ENCODE assay signal across 8 mouse cellular contexts in genomic region chr6:40434697-40435096, GRCm38 (mm10). TPM values are rescaled to one million over a fixed set of nuclear protein-coding genes. Genes with fewer than 3 reads are reported as not detected.
DNase-seq lines count a peak whose midpoint lies in the region; ATAC-seq and TF ChIP-seq lines count a peak whose summit lies in the region.

No protein-coding gene starts in this region.

- H3K36me3 ChIP-seq in kidney, postnatal 0 days (ENCODE audit: insufficient read depth, low read length) = no peaks in the 10 kb centered on the region
- H3K36me3 ChIP-seq in embryonic facial prominence, embryonic 12.5 days = no peaks in the 10 kb centered on the region
- H3K36me3 ChIP-seq in hindbrain, embryonic 16.5 days (ENCODE audit: control insufficient read depth, insufficient read depth, low read length) = no peaks in the 10 kb centered on the region
- no peaks in the 10 kb centered on the region for H3K36me3 ChIP-seq in midbrain, postnatal 0 days (ENCODE audit: insufficient read depth, low read length)

- WGBS in kidney, postnatal 0 days = 13% methylated on average over 7 of the region's 7 CpGs
- 12% methylated on average over 7 of the region's 7 CpGs for WGBS in embryonic facial prominence, embryonic 12.5 days
- 8% methylated on average over 7 of the region's 7 CpGs for WGBS in hindbrain, embryonic 16.5 days
- 5% methylated on average over 7 of the region's 7 CpGs for WGBS in midbrain, postnatal 0 days

- 0 out of 2 replicates have a peak, but pooled peaks cover 5% of the 10 kb centered on the region for H3K4me1 ChIP-seq in kidney, postnatal 0 days (replicated peaks; ENCODE audit: insufficient read depth, low read length)
- peaks cover 10% of the 10 kb centered on the region for H3K4me1 ChIP-seq in embryonic facial prominence, embryonic 12.5 days
- H3K4me1 ChIP-seq in hindbrain, embryonic 16.5 days (ENCODE audit: control insufficient read depth, insufficient read depth, low read depth, low read length) = peaks cover 22% of the 10 kb centered on the region
- 0 out of 2 replicates have a peak, but pooled peaks cover 2% of the 10 kb centered on the region for H3K4me1 ChIP-seq in midbrain, postnatal 0 days (ENCODE audit: insufficient read depth, low read length)

- peak overlapping the region; percentile 90 for H3K4me3 ChIP-seq in kidney, postnatal 0 days (replicated peaks; ENCODE audit: low read depth, low read length)
- H3K4me3 ChIP-seq in embryonic facial prominence, embryonic 12.5 days = peak overlapping the region; percentile 61
- peak overlapping the region; percentile 66 for H3K4me3 ChIP-seq in hindbrain, embryonic 16.5 days (ENCODE audit: low read length)
- peak overlapping the region; percentile 90 for H3K4me3 ChIP-seq in midbrain, postnatal 0 days (ENCODE audit: low read depth, low read length)

- no peak for DNase-seq in kidney, postnatal 0 days (ENCODE audit: low spot score)
- no peak for DNase-seq in kidney, postnatal 25 days
- no peak for DNase-seq in midbrain, postnatal 0 days (ENCODE audit: low spot score)
- no peak for DNase-seq in right cerebral cortex, postnatal 10 days (ENCODE audit: low spot score in 2 of 2)
- DNase-seq in urinary bladder, adult 2 months (ENCODE audit: low spot score) = no peak
- no peak for DNase-seq in layer of hippocampus, adult 9-11 months

- peak overlapping the region; percentile 81 for H3K9ac ChIP-seq in kidney, postnatal 0 days (ENCODE audit: low read depth, low read length)
- H3K9ac ChIP-seq in embryonic facial prominence, embryonic 12.5 days = peak overlapping the region; percentile 64
- peak overlapping the region; percentile 82 for H3K9ac ChIP-seq in hindbrain, embryonic 16.5 days (ENCODE audit: low read depth, low read length)
- H3K9ac ChIP-seq in midbrain, postnatal 0 days (replicated peaks; ENCODE audit: low read length, poor library complexity, severe bottlenecking) = peak overlapping the region; percentile 87

- ATAC-seq in kidney, postnatal 0 days (replicated peaks; ENCODE audit: low FRiP score, low read depth) = no peak
- ATAC-seq in embryonic facial prominence, embryonic 12.5 days (ENCODE audit: insufficient number of reproducible peaks, insufficient read depth, low FRiP score, low TSS enrichment) = no peak
- ATAC-seq in hindbrain, embryonic 16.5 days = 0 out of 2 replicates have a peak, but pooled peaks have one; percentile 5
- no peak for ATAC-seq in midbrain, postnatal 0 days (ENCODE audit: low FRiP score)

- peak overlapping the region; percentile 93 for H3K4me2 ChIP-seq in kidney, postnatal 0 days (ENCODE audit: low read length)
- peak overlapping the region; percentile 80 for H3K4me2 ChIP-seq in embryonic facial prominence, embryonic 12.5 days (replicated peaks)
- peak overlapping the region; percentile 82 for H3K4me2 ChIP-seq in hindbrain, embryonic 16.5 days (ENCODE audit: low read length)
- H3K4me2 ChIP-seq in midbrain, postnatal 0 days (ENCODE audit: low read depth, low read length, poor library complexity, severe bottlenecking) = peak overlapping the region; percentile 89

- no peaks in the 10 kb centered on the region for H3K27me3 ChIP-seq in kidney, postnatal 0 days (ENCODE audit: insufficient read depth, low read length)
- H3K27me3 ChIP-seq in embryonic facial prominence, embryonic 12.5 days = peaks cover 7% of the 10 kb centered on the region
- H3K27me3 ChIP-seq in hindbrain, embryonic 16.5 days (replicated peaks; ENCODE audit: control insufficient read depth, insufficient read depth, low read length) = no peaks in the 10 kb centered on the region
- H3K27me3 ChIP-seq in midbrain, postnatal 0 days (ENCODE audit: insufficient read depth, low read length) = no peaks in the 10 kb centered on the region

- TF ChIP-seq CTCF in kidney, postnatal 0 days (IDR thresholded peaks at IDR 0.05; ENCODE audit: low read depth) = no peak
- no peak for TF ChIP-seq CTCF in midbrain, postnatal 0 days (IDR thresholded peaks at IDR 0.05)

- H3K27ac ChIP-seq in kidney, postnatal 0 days = no peak overlapping the region
- no peak overlapping the region; the same call in 1 of the 2 replicates for H3K27ac ChIP-seq in embryonic facial prominence, embryonic 12.5 days
- H3K27ac ChIP-seq in hindbrain, embryonic 16.5 days (ENCODE audit: low read depth, low read length) = peak overlapping the region; percentile 87
- peak overlapping the region; percentile 83; the same call in 1 of the 2 replicates for H3K27ac ChIP-seq in midbrain, postnatal 0 days (ENCODE audit: low read depth, low read length)

- H3K9me3 ChIP-seq in kidney, postnatal 0 days (replicated peaks; ENCODE audit: low read length) = no peaks in the 10 kb centered on the region
- no peaks in the 10 kb centered on the region for H3K9me3 ChIP-seq in embryonic facial prominence, embryonic 12.5 days
- no peaks in the 10 kb centered on the region for H3K9me3 ChIP-seq in hindbrain, embryonic 16.5 days (ENCODE audit: control insufficient read depth, low read length)
- H3K9me3 ChIP-seq in midbrain, postnatal 0 days (ENCODE audit: low read length) = no peaks in the 10 kb centered on the region

RNA-seq across cellular contexts. Expression of gene E330009J07Rik, which starts 1.2 kb away (rescaled TPM):
- 6.9 TPM in 2 replicates for polyA plus RNA-seq in kidney, postnatal 0 days (2015; fragmentation: Nextera tagmentation; extraction: Ambion mirVana)
- polyA plus RNA-seq in embryonic facial prominence, embryonic 12.5 days (2016; fragmentation: Nextera tagmentation; extraction: Ambion mirVana) = 12.1 and 15.2 TPM in 2 replicates
- polyA plus RNA-seq in hindbrain, embryonic 16.5 days (2015; fragmentation: Nextera tagmentation; extraction: Ambion mirVana) = 12.8 and 16.7 TPM in 2 replicates
- 20.0 and 23.6 TPM in 2 replicates for total RNA-seq in midbrain, postnatal 0 days (2014; rRNA removed)
- polyA plus RNA-seq in midbrain, postnatal 0 days (2015; fragmentation: Nextera tagmentation; extraction: Ambion mirVana) = 6.7 and 7.8 TPM in 2 replicates
- polyA plus RNA-seq in urinary bladder, adult 2 months (2012; rRNA removed) = 6.3 and 6.4 TPM in 2 replicates

RNA-seq across cellular contexts. Expression of gene Wee2, which starts 4.2 kb away (rescaled TPM):
- polyA plus RNA-seq in kidney, postnatal 0 days (2015; fragmentation: Nextera tagmentation; extraction: Ambion mirVana) = 0.04 TPM in 1 of 2 replicates, not detected in the other
- polyA plus RNA-seq in embryonic facial prominence, embryonic 12.5 days (2016; fragmentation: Nextera tagmentation; extraction: Ambion mirVana) = not detected in 2 replicates
- polyA plus RNA-seq in hindbrain, embryonic 16.5 days (2015; fragmentation: Nextera tagmentation; extraction: Ambion mirVana) = 0.31 and 0.37 TPM in 2 replicates
- total RNA-seq in midbrain, postnatal 0 days (2014; rRNA removed) = 0.16 and 0.38 TPM in 2 replicates
- polyA plus RNA-seq in midbrain, postnatal 0 days (2015; fragmentation: Nextera tagmentation; extraction: Ambion mirVana) = 0.14 TPM in 1 of 2 replicates, not detected in the other
- polyA plus RNA-seq in urinary bladder, adult 2 months (2012; rRNA removed) = not detected in 2 replicates

RNA-seq across cellular contexts. Expression of gene Ssbp1, which starts 36.5 kb away (rescaled TPM):
- polyA plus RNA-seq in kidney, postnatal 0 days (2015; fragmentation: Nextera tagmentation; extraction: Ambion mirVana) = 184 and 196 TPM in 2 replicates
- 181 and 188 TPM in 2 replicates for polyA plus RNA-seq in embryonic facial prominence, embryonic 12.5 days (2016; fragmentation: Nextera tagmentation; extraction: Ambion mirVana)
- 90.2 and 90.6 TPM in 2 replicates for polyA plus RNA-seq in hindbrain, embryonic 16.5 days (2015; fragmentation: Nextera tagmentation; extraction: Ambion mirVana)
- 14.9 and 18.6 TPM in 2 replicates for total RNA-seq in midbrain, postnatal 0 days (2014; rRNA removed)
- 71.7 and 73.7 TPM in 2 replicates for polyA plus RNA-seq in midbrain, postnatal 0 days (2015; fragmentation: Nextera tagmentation; extraction: Ambion mirVana)
- 59.9 and 69.5 TPM in 2 replicates for polyA plus RNA-seq in urinary bladder, adult 2 months (2012; rRNA removed)

RNA-seq across cellular contexts. Expression of gene Tas2r137, which starts 56.3 kb away (rescaled TPM):
- not detected in 2 replicates for polyA plus RNA-seq in kidney, postnatal 0 days (2015; fragmentation: Nextera tagmentation; extraction: Ambion mirVana)
- polyA plus RNA-seq in embryonic facial prominence, embryonic 12.5 days (2016; fragmentation: Nextera tagmentation; extraction: Ambion mirVana) = not detected in 2 replicates
- polyA plus RNA-seq in hindbrain, embryonic 16.5 days (2015; fragmentation: Nextera tagmentation; extraction: Ambion mirVana) = not detected in 2 replicates
- total RNA-seq in midbrain, postnatal 0 days (2014; rRNA removed) = 0.44 TPM in 1 of 2 replicates, not detected in the other
- not detected in 2 replicates for polyA plus RNA-seq in midbrain, postnatal 0 days (2015; fragmentation: Nextera tagmentation; extraction: Ambion mirVana)
- polyA plus RNA-seq in urinary bladder, adult 2 months (2012; rRNA removed) = not detected in 2 replicates

RNA-seq across cellular contexts. Expression of gene Tas2r108, which starts 58.6 kb away (rescaled TPM):
- polyA plus RNA-seq in kidney, postnatal 0 days (2015; fragmentation: Nextera tagmentation; extraction: Ambion mirVana) = not detected in 2 replicates
- 0.17 and 0.23 TPM in 2 replicates for polyA plus RNA-seq in embryonic facial prominence, embryonic 12.5 days (2016; fragmentation: Nextera tagmentation; extraction: Ambion mirVana)
- not detected in 2 replicates for polyA plus RNA-seq in hindbrain, embryonic 16.5 days (2015; fragmentation: Nextera tagmentation; extraction: Ambion mirVana)
- total RNA-seq in midbrain, postnatal 0 days (2014; rRNA removed) = 0.16 and 0.99 TPM in 2 replicates
- not detected in 2 replicates for polyA plus RNA-seq in midbrain, postnatal 0 days (2015; fragmentation: Nextera tagmentation; extraction: Ambion mirVana)
- 0.07 TPM in 1 of 2 replicates, not detected in the other for polyA plus RNA-seq in urinary bladder, adult 2 months (2012; rRNA removed)

Comparison
In these comparisons a context has a peak if more than half of its experiments do, and no peak if none do; other contexts are left out.
1. H3K27ac ChIP-seq: peak in hindbrain, embryonic 16.5 days (single experiment) and midbrain, postnatal 0 days (single experiment); none in kidney, postnatal 0 days (single experiment) and embryonic facial prominence, embryonic 12.5 days (single experiment).
2. Peak in every context shown above with its lines, with median percentiles within 50 percentile points of each other: H3K4me2 ChIP-seq, H3K4me3 ChIP-seq and H3K9ac ChIP-seq.